Mouse (Mus musculus) heart, embryonic 11.5 days (tissue): Measurements from ENCODE around the gene Slc28a2. TPM values are rescaled to one million over a fixed set of nuclear protein-coding genes. Genes with fewer than 3 reads are reported as not detected.
"Not testable (repeated sequence)": the region's sequence is repeated elsewhere in the genome, so short reads cannot be mapped to it uniquely, and the experiment has no call there.

ENCODE experiments used
- ATAC-seq: fragments of 200-750 bp; cut with Nextera tagmentation; replicated peaks from 2 replicates; pipeline ENCODE4 v1.8.0; 2017; ENCODE audit warnings: moderate library complexity; ENCODE audit not compliant: insufficient number of reproducible peaks, low FRiP score, low TSS enrichment
- H3K27ac ChIP-seq: fragments of 300-500 bp; sonication (generic); 2 replicates; pipeline ENCODE4 v1.5.1; 2014; ENCODE audit warnings: mild to moderate bottlenecking, low read depth, low read length
- H3K27me3 ChIP-seq: fragments of 300-500 bp; sonication (generic); 2 replicates; pipeline ENCODE4 v1.6.1; 2014; ENCODE audit warnings: mild to moderate bottlenecking, low read length, mixed read lengths; ENCODE audit not compliant: control insufficient read depth, insufficient read depth
- H3K36me3 ChIP-seq: fragments of 300-500 bp; sonication (generic); 2 replicates; pipeline ENCODE4 v1.6.1; 2014; ENCODE audit warnings: mild to moderate bottlenecking, low read length, moderate library complexity, mixed read lengths; ENCODE audit not compliant: control insufficient read depth, insufficient read depth
- H3K4me1 ChIP-seq: fragments of 300-500 bp; sonication (generic); 2 replicates; pipeline ENCODE4 v1.6.1; 2014; ENCODE audit warnings: low read length; ENCODE audit not compliant: control insufficient read depth, insufficient read depth
- H3K4me2 ChIP-seq: fragments of 300-500 bp; sonication (generic); 2 replicates; pipeline ENCODE4 v1.6.1; 2014; ENCODE audit warnings: mild to moderate bottlenecking, moderate library complexity
- H3K4me3 ChIP-seq: fragments of 300-500 bp; sonication (generic); 2 replicates; pipeline ENCODE4 v1.5.1; 2014; ENCODE audit warnings: low read depth, low read length
- H3K9ac ChIP-seq: fragments of 300-500 bp; sonication (generic); 2 replicates; pipeline ENCODE4 v1.6.1; 2014; ENCODE audit warnings: mild to moderate bottlenecking, low read depth, low read length, moderate library complexity
- H3K9me3 ChIP-seq: fragments of 300-500 bp; sonication (generic); replicated peaks from 2 replicates; pipeline ENCODE4 v1.6.1; 2016; ENCODE audit warnings: low read length; ENCODE audit not compliant: control insufficient read depth
- WGBS: fragments of 180-500 bp; shearing (Covaris S2); extraction: QIAGEN DNeasy Blood & Tissue Kit; methylation state at CpG from one replicate; pipeline ENCODE4 v1.1.7; 2014; ENCODE audit not compliant: insufficient replicate concordance; 5-methylcytosine and 5-hydroxymethylcytosine counted together
- polyA plus RNA-seq: library from polyadenylated mRNA; unstranded; fragments of >200 nt; fragmentation: Nextera tagmentation; extraction: Ambion mirVana; gene quantifications from 2 replicates; pipeline ENCODE4 v1.2.1, GENCODE M21; 2014

Slc28a2 gene
- polyA plus RNA-seq, 1 experiment from 2014 or later: 0.27 TPM

GRCm38 (mm10) chr2:122385095-122385494, 41.2 kb upstream of the Slc28a2 start:
- Histone ChIP-seq H3K36me3 (no peaks in the 10 kb centered on the region), H3K27ac (no peak overlapping the region), H3K4me2 (no peak overlapping the region), H3K27me3 (no peaks in the 10 kb centered on the region), H3K4me3 (no peak overlapping the region), H3K9ac (no peak overlapping the region), H3K9me3 (no peaks in the 10 kb centered on the region), H3K4me1 (no peaks in the 10 kb centered on the region)
- ATAC-seq: no peak
- whole genome bisulfite sequencing: 34% methylated on average over 3 of the region's 3 CpGs

DNA sequence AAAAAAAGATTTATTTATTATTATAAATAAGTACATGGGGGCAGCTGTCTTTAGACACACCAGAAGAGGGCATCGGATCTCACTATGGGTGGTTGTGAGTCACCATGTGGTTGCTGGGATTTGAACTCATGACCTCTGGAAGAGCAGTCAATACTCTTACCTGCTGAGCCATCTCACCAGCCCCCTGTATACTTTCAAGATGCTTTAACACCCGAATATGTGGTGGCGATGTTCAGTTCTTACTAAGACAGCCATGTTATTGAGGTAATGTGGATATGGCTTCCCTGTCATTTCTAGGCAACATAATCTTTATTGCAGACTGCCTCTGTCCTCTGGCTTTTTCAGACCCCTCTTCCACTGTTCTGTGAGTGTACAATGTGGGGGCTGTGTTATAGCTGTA, 39.1 kb upstream of the Slc28a2 start:
- 82% methylated on average over 3 of the region's 3 CpGs for WGBS
- H3K4me2 ChIP-seq, H3K36me3 ChIP-seq, H3K4me3 ChIP-seq, H3K9me3 ChIP-seq, ATAC-seq, H3K27me3 ChIP-seq, H3K9ac ChIP-seq, H3K27ac ChIP-seq, H3K4me1 ChIP-seq: not testable (repeated sequence)

DNA sequence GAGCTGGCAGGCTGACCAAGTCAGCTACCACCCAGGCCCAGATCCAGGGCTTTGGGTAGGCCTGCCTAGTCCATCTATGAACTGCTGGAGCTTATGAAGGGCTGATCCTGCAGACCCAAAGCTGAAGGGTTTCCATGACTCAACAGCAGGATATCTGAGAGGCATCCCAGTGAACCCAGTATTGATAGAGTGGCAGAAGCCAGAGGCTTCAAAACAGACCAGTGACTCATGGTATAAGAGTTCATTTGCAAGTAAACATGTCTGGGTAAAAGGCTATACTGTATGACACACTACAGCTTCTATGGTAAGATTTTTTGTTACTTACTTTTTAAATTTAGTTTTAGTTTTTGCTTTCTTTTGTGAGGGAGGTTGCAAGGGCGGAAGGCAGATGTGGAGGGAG, 30.1 kb upstream of the Slc28a2 start:
- no peak for ATAC-seq
- no peak overlapping the region for H3K9ac ChIP-seq
- H3K27ac ChIP-seq: no peak overlapping the region
- H3K27me3 ChIP-seq: no peaks in the 10 kb centered on the region
- 77% methylated on average over 1 of the region's 1 CpGs for WGBS
- no peaks in the 10 kb centered on the region for H3K4me1 ChIP-seq
- H3K4me2 ChIP-seq: no peak overlapping the region
- H3K4me3 ChIP-seq: no peak overlapping the region
- H3K36me3 ChIP-seq: no peaks in the 10 kb centered on the region
- no peaks in the 10 kb centered on the region for H3K9me3 ChIP-seq

DNA sequence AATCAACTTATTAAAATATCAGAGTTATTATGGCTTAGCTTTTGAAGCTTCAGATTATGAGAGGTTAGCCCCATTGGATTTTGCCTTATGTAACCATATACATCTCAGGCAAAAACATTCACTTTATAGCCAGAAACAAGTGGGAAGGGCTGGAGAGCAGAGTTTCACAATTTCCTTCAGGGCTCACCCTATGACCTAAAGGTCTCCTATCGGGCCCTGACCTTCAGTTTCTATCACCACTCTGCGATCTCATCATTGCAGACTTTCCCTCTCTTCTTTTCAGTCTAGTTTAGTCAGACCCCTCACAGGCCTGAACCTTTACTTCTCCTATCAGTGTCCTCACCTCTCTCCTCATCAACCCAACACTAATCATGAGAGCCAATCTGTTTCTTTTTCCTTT, 18.7 kb upstream of the Slc28a2 start:
- 67% methylated on average over 2 of the region's 2 CpGs for WGBS
- Histone ChIP-seq H3K27me3 (no peaks in the 10 kb centered on the region), H3K4me3 (no peak overlapping the region), H3K4me2 (no peak overlapping the region), H3K9me3 (no peaks in the 10 kb centered on the region), H3K36me3 (no peaks in the 10 kb centered on the region), H3K9ac (no peak overlapping the region), H3K4me1 (no peaks in the 10 kb centered on the region), H3K27ac (no peak overlapping the region)
- no peak for ATAC-seq

DNA sequence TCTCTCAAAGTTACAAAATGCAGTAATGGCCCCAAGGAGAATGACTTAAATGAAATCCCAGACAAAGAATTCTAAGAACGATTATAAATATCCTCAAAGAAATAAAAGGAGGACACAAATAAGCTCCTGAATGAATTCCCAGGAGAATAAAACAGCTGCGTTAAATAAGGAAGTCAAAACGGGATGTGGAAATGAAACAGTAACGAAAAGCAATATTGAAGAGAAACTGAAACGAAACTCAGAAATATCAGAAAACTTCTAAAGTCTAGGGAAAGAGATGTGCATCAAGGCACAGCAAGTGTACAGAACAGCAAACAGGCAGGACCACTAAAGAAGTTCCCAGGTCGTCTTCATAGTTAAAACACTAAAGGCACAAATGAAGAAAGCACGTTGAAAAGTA, 17.3 kb upstream of the Slc28a2 start:
- WGBS: 73% methylated on average over 7 of the region's 7 CpGs
- H3K27me3 ChIP-seq: no peaks in the 10 kb centered on the region

GRCm38 (mm10) chr2:122426645-122427044, 368 bp downstream of the Slc28a2 start:
- H3K9me3 ChIP-seq, ATAC-seq, H3K36me3 ChIP-seq, H3K4me2 ChIP-seq, H3K4me3 ChIP-seq, H3K27me3 ChIP-seq, H3K27ac ChIP-seq, H3K9ac ChIP-seq, H3K4me1 ChIP-seq: not testable (repeated sequence)
- 70% methylated on average over 2 of the region's 2 CpGs for WGBS

More for the DNA sequence above, 17.3 kb upstream of the Slc28a2 start:
- Histone ChIP-seq H3K9me3 (no peaks in the 10 kb centered on the region), H3K4me3 (no peak overlapping the region), H3K4me1 (no peaks in the 10 kb centered on the region), H3K9ac (no peak overlapping the region), H3K36me3 (no peaks in the 10 kb centered on the region), H3K4me2 (no peak overlapping the region), H3K27ac (no peak overlapping the region)
- no peak for ATAC-seq

DNA sequence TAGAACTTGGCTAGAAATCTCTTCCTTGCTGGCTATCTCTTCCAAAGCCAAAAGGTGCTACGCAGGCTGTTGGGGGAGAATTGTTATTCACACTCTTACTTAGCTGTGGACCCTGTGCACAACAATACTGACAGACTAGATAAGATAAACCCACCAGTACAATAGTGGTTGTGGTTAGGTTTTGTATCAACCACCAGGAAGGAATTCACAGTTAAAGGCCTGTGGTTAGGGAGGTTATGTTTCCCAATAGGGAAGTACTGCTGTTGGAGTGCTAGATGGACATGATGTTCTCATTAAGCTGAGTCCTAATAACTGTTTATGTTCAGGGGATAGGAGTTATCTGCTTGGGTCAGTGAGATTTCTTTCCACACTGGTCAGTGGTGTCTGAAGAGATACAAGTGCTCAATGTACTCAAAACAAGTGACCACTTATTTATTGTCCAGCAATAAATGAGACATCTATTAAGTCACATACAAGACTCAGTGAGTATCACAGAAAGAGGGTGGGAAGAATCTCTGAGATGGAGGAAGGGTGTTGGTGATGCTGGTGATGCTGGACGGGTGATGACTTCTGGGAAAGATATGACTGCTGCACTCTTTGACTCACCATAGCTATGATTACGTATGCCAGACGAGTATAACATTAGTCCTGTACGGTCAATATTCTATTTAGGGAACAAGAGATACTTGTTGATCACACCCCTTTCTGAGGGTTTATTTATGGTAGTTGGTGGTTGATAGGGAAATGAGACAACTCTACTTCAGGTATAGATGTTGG, 12.6 kb downstream of the Slc28a2 start:
- not testable (repeated sequence) for H3K27ac ChIP-seq, H3K4me1 ChIP-seq, ATAC-seq, H3K4me3 ChIP-seq, H3K9ac ChIP-seq, H3K4me2 ChIP-seq, H3K27me3 ChIP-seq, H3K36me3 ChIP-seq, H3K9me3 ChIP-seq
- 64% methylated on average over 5 of the region's 5 CpGs for WGBS

DNA sequence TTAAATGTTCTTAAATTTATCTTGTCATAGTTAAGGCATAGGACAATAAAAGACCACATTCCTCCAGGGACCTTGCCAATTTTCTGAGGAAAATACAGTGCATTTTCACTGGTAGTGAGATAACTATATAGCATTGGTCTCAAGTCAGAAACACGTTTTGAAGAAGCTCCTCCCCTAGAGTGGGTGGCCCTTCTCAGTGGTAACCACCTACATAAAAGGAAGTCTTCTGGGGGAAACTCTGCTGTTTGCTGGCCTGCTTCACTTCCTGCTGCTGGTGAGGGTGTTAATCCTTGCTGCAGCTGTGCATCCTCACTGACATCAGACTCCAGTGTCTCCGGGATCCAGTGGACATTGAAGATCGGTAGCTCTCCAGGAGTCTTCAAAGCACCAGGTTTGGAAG, 14.2 kb downstream of the Slc28a2 start:
- H3K4me2 ChIP-seq, H3K36me3 ChIP-seq, H3K9ac ChIP-seq, H3K4me1 ChIP-seq, H3K27me3 ChIP-seq, H3K4me3 ChIP-seq, ATAC-seq, H3K27ac ChIP-seq, H3K9me3 ChIP-seq: not testable (repeated sequence)
- WGBS: 14% methylated on average over 1 of the region's 3 CpGs
